Mouse (Mus musculus): ENCODE measurements around the gene B2m.

B2m gene

GRCm38 (mm10) chr2:122194509-122194929 lies 47.0 kb downstream of the B2m start:
- DNase-seq (ENCODE audit: low spot score) = no peak

GRCm38 (mm10) chr2:122201501-122201900 lies 54.0 kb downstream of the B2m start:
- DNase-seq (ENCODE audit: low spot score) = no peak

Measured in ovary, adult 18-20 months (tissue).